Mouse (Mus musculus) kidney, adult 2 months (tissue): ENCODE data around the gene Ldhb. TPM values are rescaled to one million over a fixed set of nuclear protein-coding genes. Genes with fewer than 3 reads are reported as not detected.
A peak's percentile ranks its signal among the peaks of the same experiment; 100 is the strongest.
"Not testable (repeated sequence)": the region's sequence is repeated elsewhere in the genome, so short reads cannot be mapped to it uniquely, and the experiment has no call there.

Experiments used
- DNase-seq: peaks from one replicate; pipeline ENCODE4 v3.0.0; 2021
- H3K27ac ChIP-seq: fragments of 200-500 bp; 2 replicates; pipeline ENCODE4 v1.5.1; 2012; ENCODE audit warnings: low read depth, low read length, control low read depth, inconsistent platforms; ENCODE audit not compliant: insufficient read depth
- H3K27me3 ChIP-seq: fragments of 200-500 bp; replicated peaks from 2 replicates; pipeline ENCODE4 v1.6.1; 2012; ENCODE audit warnings: mild to moderate bottlenecking, moderate library complexity, low read length, inconsistent platforms; ENCODE audit not compliant: control insufficient read depth, insufficient read depth
- H3K36me3 ChIP-seq: fragments of 200-500 bp; 2 replicates; pipeline ENCODE4 v1.6.1; 2012; ENCODE audit warnings: mild to moderate bottlenecking, moderate library complexity, low read length, inconsistent platforms; ENCODE audit not compliant: control insufficient read depth, insufficient read depth
- H3K4me1 ChIP-seq: fragments of 200-500 bp; 2 replicates; pipeline ENCODE4 v1.6.1; 2011; ENCODE audit warnings: low read length; ENCODE audit not compliant: control insufficient read depth, insufficient read depth
- H3K4me3 ChIP-seq: fragments of 200-500 bp; 2 replicates; pipeline ENCODE4 v1.5.1; 2011; ENCODE audit warnings: mild to moderate bottlenecking, low read depth, low read length, control low read depth; ENCODE audit not compliant: insufficient read depth
- CTCF ChIP-seq: fragments of 200-500 bp; conservative IDR thresholded peaks from 2 replicates; pipeline ENCODE4 v1.5.1; 2011; ENCODE audit warnings: low read depth, mild to moderate bottlenecking, control low read depth, low read length, moderate library complexity, mixed read lengths; ENCODE audit not compliant: insufficient read depth, insufficient read length
- POLR2A ChIP-seq: fragments of 200-500 bp; IDR thresholded peaks from one replicate; pipeline ENCODE4 v1.6.1; 2011; ENCODE audit warnings: low read depth, low read length, control low read depth
- WGBS: fragments of 180-500 bp; shearing (Covaris S2); methylation state at CpG from one replicate; pipeline ENCODE4 v1.1.7; 2018; 5-methylcytosine and 5-hydroxymethylcytosine counted together
- polyA plus RNA-seq: library from polyadenylated mRNA; depleted of rRNA; stranded (reverse); fragments of >200 nt; gene quantifications from 2 replicates; pipeline ENCODE4 v1.2.3, GENCODE M21; 2012

The Ldhb gene
- polyA plus RNA-seq, 1 experiment = 2,340 TPM

DNA sequence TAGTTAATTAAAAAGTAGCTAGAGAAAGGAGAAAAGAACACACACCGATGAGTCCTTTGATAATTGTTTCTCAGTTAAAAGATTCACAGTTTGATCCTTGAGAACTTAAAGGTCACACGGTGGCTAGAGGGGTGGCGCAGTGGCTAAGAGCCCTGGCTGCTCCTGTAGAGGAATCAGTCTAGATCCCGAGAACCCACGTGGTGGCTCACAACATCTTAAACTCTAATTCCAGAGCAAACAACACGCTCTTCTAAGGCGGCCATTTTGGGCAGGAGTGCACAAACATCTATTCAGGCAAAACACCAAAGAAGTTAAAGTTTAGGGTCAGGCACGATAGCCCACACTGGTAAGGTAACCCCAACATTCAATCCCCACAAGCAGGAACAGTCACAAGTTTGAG is 4.2 kb downstream of the Ldhb start:
- H3K4me3 ChIP-seq = peak overlapping the region; percentile 38
- peaks cover 7% of the 10 kb centered on the region; the same call in 1 of the 2 replicates for H3K36me3 ChIP-seq
- peak overlapping the region; percentile 73 for H3K27ac ChIP-seq
- peaks cover 21% of the 10 kb centered on the region; the same call in 1 of the 2 replicates for H3K4me1 ChIP-seq
- peak; percentile 43 for DNase-seq
- TF ChIP-seq POLR2A (no peak), CTCF (no peak)
- 39% methylated on average over 8 of the region's 8 CpGs for WGBS
- no peaks in the 10 kb centered on the region for H3K27me3 ChIP-seq

- TF ChIP-seq CTCF = no peak
- no peak for TF ChIP-seq POLR2A
Measured at GRCm38 (mm10) chr6:142502519-142503125, 5.1 kb downstream of the Ldhb start.

GRCm38 (mm10) chr6:142490114-142490513 is 17.6 kb downstream of the Ldhb start:
- H3K27me3 ChIP-seq = not testable (repeated sequence)

More at GRCm38 (mm10) chr6:142502519-142503125, 5.1 kb downstream of the Ldhb start:
- Histone ChIP-seq H3K27me3 (no peaks in the 10 kb centered on the region), H3K36me3 (peaks cover 9% of the 10 kb centered on the region; the same call in 1 of the 2 replicates), H3K27ac (peak overlapping the region; percentile 91), H3K4me1 (peaks cover 17% of the 10 kb centered on the region; the same call in 1 of the 2 replicates), H3K4me3 (peak overlapping the region; percentile 19; the same call in 1 of the 2 replicates)
- WGBS = 40% methylated on average over 10 of the region's 10 CpGs
- peak; percentile 88 for DNase-seq

DNA sequence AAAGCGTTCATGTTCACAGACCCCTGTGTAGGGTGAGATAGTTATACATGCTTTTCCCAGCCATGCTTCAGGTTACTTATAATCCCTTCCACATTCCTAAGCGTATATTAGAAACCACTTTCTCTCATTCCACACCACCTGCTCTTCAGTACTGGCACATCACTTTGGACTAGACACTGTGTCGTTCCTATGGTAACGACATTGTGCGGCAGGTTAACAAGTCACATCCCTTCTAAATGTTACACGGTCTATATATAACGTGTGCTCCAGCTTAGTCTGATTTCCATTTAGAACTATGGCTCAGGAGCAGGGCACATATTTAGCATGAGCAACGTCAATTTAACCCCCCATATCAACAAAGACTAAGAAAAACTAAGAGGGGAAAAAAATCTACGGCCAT is 20.1 kb downstream of the Ldhb start:
- no peak for TF ChIP-seq CTCF
- TF ChIP-seq POLR2A = no peak
- peaks cover 10% of the 10 kb centered on the region for H3K36me3 ChIP-seq
- 85% methylated on average over 9 of the region's 9 CpGs for WGBS
- H3K27ac ChIP-seq = no peak overlapping the region
- no peaks in the 10 kb centered on the region for H3K4me1 ChIP-seq
- DNase-seq = no peak
- no peak overlapping the region for H3K4me3 ChIP-seq
- no peaks in the 10 kb centered on the region for H3K27me3 ChIP-seq

More at GRCm38 (mm10) chr6:142490114-142490513, 17.6 kb downstream of the Ldhb start:
- WGBS = 85% methylated on average over 6 of the region's 6 CpGs
- not testable (repeated sequence) for H3K4me3 ChIP-seq, H3K27ac ChIP-seq, DNase-seq, H3K4me1 ChIP-seq
- H3K36me3 ChIP-seq = peaks cover 20% of the 10 kb centered on the region

DNA sequence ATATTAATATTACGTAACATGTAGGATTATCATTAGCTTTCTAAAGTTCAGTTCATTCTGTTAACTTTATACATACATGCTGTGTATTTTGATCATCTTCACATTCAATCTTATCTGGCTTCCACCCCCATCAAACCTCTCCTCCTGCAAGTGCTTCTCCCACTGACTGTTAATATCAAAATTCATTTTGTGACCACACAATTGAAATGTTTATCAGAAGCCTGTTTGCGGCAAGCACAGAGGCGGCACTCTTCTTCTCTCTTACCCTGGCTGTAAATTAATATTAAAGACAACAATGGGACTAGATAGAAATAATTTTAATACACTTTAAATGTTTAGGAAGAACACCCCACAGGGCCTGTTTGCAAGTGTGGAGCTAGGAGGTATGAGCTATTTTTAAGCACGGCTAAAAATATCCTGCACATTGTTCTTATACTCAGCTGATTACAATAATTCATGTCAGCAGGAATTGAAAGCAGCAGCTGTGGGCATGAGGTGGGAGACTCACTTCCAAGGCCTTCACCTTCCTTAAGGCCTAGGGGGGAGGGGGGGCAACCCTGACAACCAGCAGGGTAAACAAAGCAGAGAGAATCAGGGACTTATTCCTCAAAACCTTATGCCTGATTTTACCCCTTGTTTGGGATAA is 22.2 kb downstream of the Ldhb start:
- TF ChIP-seq CTCF = no peak
- no peak for TF ChIP-seq POLR2A
- DNase-seq = no peak
- H3K36me3 ChIP-seq = peaks cover 7% of the 10 kb centered on the region
- 83% methylated on average over 4 of the region's 4 CpGs for WGBS
- H3K27me3 ChIP-seq = no peaks in the 10 kb centered on the region
- H3K4me1 ChIP-seq = no peaks in the 10 kb centered on the region
- H3K4me3 ChIP-seq = no peak overlapping the region
- H3K27ac ChIP-seq = no peak overlapping the region

DNA sequence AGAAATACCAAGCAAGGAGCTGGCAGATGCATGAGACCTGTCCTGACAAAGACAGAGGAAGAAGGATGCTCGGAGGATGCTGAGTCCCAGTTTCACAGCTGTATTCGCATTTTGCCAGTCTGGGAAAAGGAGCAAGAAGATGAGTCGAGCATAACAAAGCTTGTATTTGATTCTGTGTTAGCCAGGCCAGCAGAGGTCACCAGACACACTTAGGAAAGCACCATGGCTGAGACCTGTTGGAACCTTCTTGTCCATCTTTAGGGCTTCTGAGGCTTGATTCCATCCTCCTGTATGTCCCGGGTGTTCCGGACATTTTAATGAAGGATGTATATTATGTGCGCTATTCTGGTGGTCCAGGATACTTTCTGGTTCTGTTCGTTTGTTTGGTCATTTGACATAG is 30.5 kb downstream of the Ldhb start:
- Histone ChIP-seq H3K36me3 (no peaks in the 10 kb centered on the region), H3K27me3 (no peaks in the 10 kb centered on the region), H3K4me1 (no peaks in the 10 kb centered on the region), H3K27ac (no peak overlapping the region), H3K4me3 (no peak overlapping the region)
- WGBS = 69% methylated on average over 7 of the region's 7 CpGs
- TF ChIP-seq CTCF (peak; percentile 76), POLR2A (no peak)
- DNase-seq = peak; percentile 47

DNA sequence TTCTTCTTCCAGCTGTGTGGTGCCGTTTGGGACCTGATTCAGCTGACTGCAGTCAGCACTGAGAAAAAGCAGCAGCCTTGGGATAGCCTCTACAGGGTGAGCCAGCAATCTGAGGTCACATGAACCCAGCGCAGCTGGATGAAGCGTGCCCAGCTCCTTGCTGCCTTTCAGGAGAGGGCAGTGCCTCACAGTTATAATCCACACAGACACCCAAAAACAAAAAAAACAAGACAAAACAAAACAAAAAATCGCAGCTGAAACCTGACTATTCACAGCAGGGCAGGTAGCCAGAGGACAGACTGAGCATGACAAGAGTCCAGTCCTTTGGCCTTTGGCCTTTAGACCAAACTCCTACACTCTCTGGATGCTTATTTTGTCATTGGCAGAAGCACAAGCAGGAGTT is 35.0 kb downstream of the Ldhb start, which contains the start of gene Gys2:
TSS of gene Gys2 (minus strand) at position 309 of the 403 bp plus-strand sequence.
- Histone ChIP-seq H3K27me3 (no peaks in the 10 kb centered on the region), H3K27ac (peak within 1 kb of the TSS; percentile 37; the same call in 1 of the 2 replicates), H3K4me1 (no peaks in the 10 kb centered on the region), H3K36me3 (no peaks in the 10 kb centered on the region), H3K4me3 (peak within 1 kb of the TSS; percentile 16; the same call in 1 of the 2 replicates)
- peak; percentile 86 for DNase-seq
- WGBS = 32% methylated on average over 4 of the region's 4 CpGs
- TF ChIP-seq CTCF (no peak), POLR2A (no peak)
